ENCODE assay signal across 8 mouse cellular contexts in the genomic region with DNA sequence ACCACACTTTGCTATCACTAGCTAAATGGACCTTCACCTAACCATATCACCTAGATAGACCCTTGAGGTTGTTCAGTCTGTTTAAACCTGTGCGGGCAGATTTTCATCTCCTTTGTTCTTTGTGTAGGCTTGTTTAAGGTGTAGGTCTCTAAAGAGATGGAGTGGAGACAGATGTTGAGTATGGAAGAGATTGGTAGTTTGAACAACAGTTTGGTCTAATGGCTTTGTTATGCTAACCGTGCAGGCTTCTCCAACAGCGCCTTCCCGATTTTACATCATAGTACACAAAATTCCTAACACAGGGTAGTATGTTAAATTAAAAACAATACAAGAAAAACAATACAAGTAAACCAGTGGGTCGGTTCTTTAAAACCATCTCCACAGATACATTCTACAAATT. TPM values are rescaled to one million over a fixed set of nuclear protein-coding genes. Genes with fewer than 3 reads are reported as not detected.
DNase-seq lines count a peak whose midpoint lies in the region; ATAC-seq and TF ChIP-seq lines count a peak whose summit lies in the region.

No protein-coding gene starts in this region.

- peak overlapping the region; percentile 71 for H3K9ac ChIP-seq in heart, embryonic 11.5 days (ENCODE audit: low read depth, low read length)
- H3K9ac ChIP-seq in ES-Bruce4 (ENCODE audit: low read depth, poor library complexity, severe bottlenecking) = no peak overlapping the region
- H3K9ac ChIP-seq in forebrain, embryonic 16.5 days (replicated peaks; ENCODE audit: low read depth, low read length) = peak overlapping the region; percentile 46; the same call in 1 of the 2 replicates
- no peak overlapping the region for H3K9ac ChIP-seq in liver, embryonic 14.5 days (replicated peaks)

- no peaks in the 10 kb centered on the region for H3K36me3 ChIP-seq in heart, embryonic 11.5 days (ENCODE audit: control insufficient read depth, insufficient read depth, low read length)
- no peaks in the 10 kb centered on the region for H3K36me3 ChIP-seq in ES-Bruce4 (ENCODE audit: control insufficient read depth, insufficient read depth, low read length, poor library complexity, severe bottlenecking)
- no peaks in the 10 kb centered on the region for H3K36me3 ChIP-seq in forebrain, embryonic 16.5 days (ENCODE audit: control insufficient read depth, insufficient read depth)
- no peaks in the 10 kb centered on the region for H3K36me3 ChIP-seq in liver, embryonic 14.5 days (replicated peaks; ENCODE audit: control insufficient read depth, insufficient read depth, low read depth)

- no peak for TF ChIP-seq CTCF in ES-Bruce4 (IDR thresholded peaks at IDR 0.05; ENCODE audit: low read depth, low read length)
- TF ChIP-seq CTCF in liver, embryonic 14.5 days (IDR thresholded peaks at IDR 0.05; ENCODE audit: low read depth) = no peak

- ATAC-seq in heart, embryonic 11.5 days (replicated peaks; ENCODE audit: insufficient number of reproducible peaks, low FRiP score, low TSS enrichment) = no peak
- no peak for ATAC-seq in forebrain, embryonic 16.5 days
- no peak for ATAC-seq in liver, embryonic 14.5 days (ENCODE audit: insufficient read depth)

- no peaks in the 10 kb centered on the region for H3K9me3 ChIP-seq in heart, embryonic 11.5 days (replicated peaks; ENCODE audit: control insufficient read depth, low read length)
- no peaks in the 10 kb centered on the region for H3K9me3 ChIP-seq in ES-Bruce4 (replicated peaks; ENCODE audit: control insufficient read depth, insufficient read depth, low read length, poor library complexity, severe bottlenecking)
- H3K9me3 ChIP-seq in forebrain, embryonic 16.5 days (ENCODE audit: control insufficient read depth, low read length) = no peaks in the 10 kb centered on the region
- no peaks in the 10 kb centered on the region for H3K9me3 ChIP-seq in liver, embryonic 14.5 days (ENCODE audit: control insufficient read depth, low read length)

- DNase-seq in heart, postnatal 4 days = no peak
- DNase-seq in liver, embryonic 14.5 days (ENCODE audit: low read depth in 3 of 3, low spot score in 3 of 3) = no peak
- no peak for DNase-seq in layer of hippocampus, adult 9-10 months (ENCODE audit: low spot score)
- no peak for DNase-seq in adipocyte (ENCODE audit: low spot score)
- no peak for DNase-seq in right cerebral cortex, postnatal 10 days (ENCODE audit: low spot score in 2 of 2)

- H3K27me3 ChIP-seq in heart, embryonic 11.5 days (ENCODE audit: control insufficient read depth, insufficient read depth, low read length) = no peaks in the 10 kb centered on the region
- H3K27me3 ChIP-seq in ES-Bruce4 (ENCODE audit: control insufficient read depth, insufficient read depth, low read length, poor library complexity, severe bottlenecking) = no peaks in the 10 kb centered on the region
- no peaks in the 10 kb centered on the region for H3K27me3 ChIP-seq in forebrain, embryonic 16.5 days (replicated peaks; ENCODE audit: control insufficient read depth, insufficient read depth, low read length)
- peaks cover 17% of the 10 kb centered on the region for H3K27me3 ChIP-seq in liver, embryonic 14.5 days (ENCODE audit: control insufficient read depth, insufficient read depth, low read length)

- peak overlapping the region; percentile 77 for H3K4me2 ChIP-seq in heart, embryonic 11.5 days
- peak overlapping the region; percentile 68 for H3K4me2 ChIP-seq in forebrain, embryonic 16.5 days (ENCODE audit: low read length)
- peak overlapping the region; percentile 65 for H3K4me2 ChIP-seq in liver, embryonic 14.5 days (ENCODE audit: low read depth)

- WGBS in heart, embryonic 11.5 days (ENCODE audit: insufficient replicate concordance) = 36% methylated on average over 5 of the region's 5 CpGs
- WGBS in forebrain, embryonic 16.5 days = 29% methylated on average over 5 of the region's 5 CpGs
- 43% methylated on average over 5 of the region's 5 CpGs for WGBS in liver, embryonic 14.5 days (ENCODE audit: insufficient replicate concordance)

- H3K27ac ChIP-seq in heart, embryonic 11.5 days (ENCODE audit: low read depth, low read length) = peak overlapping the region; percentile 89; the same call in 1 of the 2 replicates
- peak overlapping the region; percentile 70 for H3K27ac ChIP-seq in ES-Bruce4 (ENCODE audit: insufficient read depth, low read length)
- H3K27ac ChIP-seq in forebrain, embryonic 16.5 days (ENCODE audit: low read length) = peak overlapping the region; percentile 82
- H3K27ac ChIP-seq in liver, embryonic 14.5 days = no peak overlapping the region

- TF ChIP-seq EP300 in ES-Bruce4 (IDR thresholded peaks at IDR 0.05; ENCODE audit: insufficient read depth, low read depth, low read length) = no peak
- TF ChIP-seq EP300 in liver, embryonic 14.5 days (IDR thresholded peaks at IDR 0.05; ENCODE audit: low read depth) = no peak

- H3K4me3 ChIP-seq in heart, embryonic 11.5 days (ENCODE audit: low read depth, low read length) = peak overlapping the region; percentile 42
- no peak overlapping the region for H3K4me3 ChIP-seq in ES-Bruce4 (ENCODE audit: low read depth, low read length)
- peak overlapping the region; percentile 98 for H3K4me3 ChIP-seq in forebrain, embryonic 16.5 days (replicated peaks; ENCODE audit: low read length)
- no peak overlapping the region; a peak in 1 of 4 replicates for H3K4me3 ChIP-seq in liver, embryonic 14.5 days (ENCODE audit: insufficient read depth in 1 of 2, low read depth in 2 of 2, low read length in 2 of 2)

- TF ChIP-seq POLR2A in ES-Bruce4 (IDR thresholded peaks at IDR 0.05; ENCODE audit: insufficient read depth, low read length) = no peak

- no peaks in the 10 kb centered on the region for H3K4me1 ChIP-seq in heart, embryonic 11.5 days (ENCODE audit: control insufficient read depth, insufficient read depth, low read length)
- no peaks in the 10 kb centered on the region for H3K4me1 ChIP-seq in ES-Bruce4 (ENCODE audit: control insufficient read depth, insufficient read depth, low read length)
- peaks cover 9% of the 10 kb centered on the region for H3K4me1 ChIP-seq in forebrain, embryonic 16.5 days (replicated peaks; ENCODE audit: control insufficient read depth, insufficient read depth, low read length)
- H3K4me1 ChIP-seq in liver, embryonic 14.5 days (replicated peaks; ENCODE audit: control insufficient read depth in 2 of 2, insufficient read depth in 2 of 2, low read length in 1 of 2) = peaks cover 0 to 2% of the 10 kb centered on the region in 2 experiments; a peak in 1 of 4 replicates

RNA-seq across cellular contexts. Expression of a gene that starts 0.3 kb away (rescaled TPM):
- 15.9 and 21.0 TPM in 2 replicates for polyA plus RNA-seq in heart, embryonic 11.5 days (2014; fragmentation: Nextera tagmentation; extraction: Ambion mirVana)
- 10 to 100 TPM; 24.8 to 28.6 TPM for total RNA-seq in heart, postnatal 4 days (2021)
- polyA plus RNA-seq in ES-Bruce4 (2011; ENCODE audit: insufficient read depth, insufficient read length, low read depth, missing spikeins) = 24.1 and 26.4 TPM in 2 replicates
- polyA plus RNA-seq in forebrain, embryonic 16.5 days (2015; fragmentation: Nextera tagmentation; extraction: Ambion mirVana) = 9.6 and 11.5 TPM in 2 replicates
- 0.83 and 1.1 TPM in 2 replicates for polyA plus RNA-seq in liver, embryonic 14.5 days (2012; rRNA removed)
- 1.4 and 1.8 TPM in 2 replicates for polyA plus RNA-seq in liver, embryonic 14.5 days (2014; fragmentation: Nextera tagmentation; extraction: Ambion mirVana)

Comparison
In these comparisons a context has a peak if more than half of its experiments do, and no peak if none do; other contexts are left out.
1. H3K4me3 ChIP-seq: peak in heart, embryonic 11.5 days (single experiment) and forebrain, embryonic 16.5 days (single experiment); none in ES-Bruce4 (single experiment) and liver, embryonic 14.5 days (0 of 2).
2. H3K9ac ChIP-seq: peak in heart, embryonic 11.5 days (single experiment) and forebrain, embryonic 16.5 days (single experiment); none in ES-Bruce4 (single experiment) and liver, embryonic 14.5 days (single experiment).
3. Peak in every context shown above with its lines, with median percentiles within 50 percentile points of each other: H3K4me2 ChIP-seq.